Mouse (Mus musculus): ENCODE results near the gene Acadvl.
A peak's percentile ranks its signal among the peaks of the same experiment; 100 is the strongest.

Gene Acadvl

GRCm38 (mm10) chr11:70014880-70015558 is at the start of gene Acadvl:
Gene Acadvl (minus strand): TSS chr11:70015411.
- DNase-seq = peak; percentile 92

DNA sequence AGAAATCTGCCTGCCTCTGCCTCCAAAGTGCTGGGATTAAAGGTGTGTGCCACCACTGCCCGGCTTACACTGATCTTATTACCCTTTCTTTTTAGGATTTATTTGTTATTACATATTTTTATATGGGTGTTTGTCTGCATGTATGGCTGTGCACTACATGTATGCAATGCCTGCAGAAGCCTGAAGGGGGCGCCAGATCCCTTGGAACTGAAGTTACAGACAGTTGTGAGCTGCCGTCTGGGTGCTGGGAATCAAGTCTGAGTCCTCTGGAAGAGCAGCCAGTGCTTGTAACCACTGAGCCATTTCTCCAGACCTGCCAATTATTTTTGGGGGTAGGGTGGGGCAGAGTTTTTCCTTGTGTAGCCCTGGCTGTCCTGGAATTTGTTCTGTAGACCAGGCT is 47.8 kb upstream of the Acadvl start:
- no peak for DNase-seq

- DNase-seq = no peak
These were observed 44.7 kb upstream of the Acadvl start for GRCm38 (mm10) chr11:70059930-70060329.

DNA sequence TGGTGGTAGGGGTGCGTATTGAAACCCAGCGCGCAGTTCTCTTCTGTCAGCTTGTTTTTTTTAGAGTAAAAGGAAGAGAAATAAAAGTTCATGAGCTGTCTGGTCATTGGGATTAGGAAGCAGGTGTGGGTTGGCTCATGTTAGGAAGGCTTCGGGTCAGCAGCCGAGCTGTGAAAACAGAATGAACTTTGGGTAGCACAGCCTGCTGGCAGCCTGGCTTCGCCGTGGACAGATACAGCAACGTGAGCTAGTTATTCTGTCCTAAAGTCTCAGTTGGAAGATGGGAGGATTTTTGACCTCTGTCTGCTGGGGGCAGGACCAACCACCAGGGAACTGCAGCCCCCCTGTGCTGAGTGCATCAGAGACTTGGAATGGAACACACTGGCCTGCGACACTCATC is 42.6 kb upstream of the Acadvl start:
- peak; percentile 77 for DNase-seq

GRCm38 (mm10) chr11:70055618-70056214 is 40.5 kb upstream of the Acadvl start:
- peak; percentile 40 for DNase-seq

DNA sequence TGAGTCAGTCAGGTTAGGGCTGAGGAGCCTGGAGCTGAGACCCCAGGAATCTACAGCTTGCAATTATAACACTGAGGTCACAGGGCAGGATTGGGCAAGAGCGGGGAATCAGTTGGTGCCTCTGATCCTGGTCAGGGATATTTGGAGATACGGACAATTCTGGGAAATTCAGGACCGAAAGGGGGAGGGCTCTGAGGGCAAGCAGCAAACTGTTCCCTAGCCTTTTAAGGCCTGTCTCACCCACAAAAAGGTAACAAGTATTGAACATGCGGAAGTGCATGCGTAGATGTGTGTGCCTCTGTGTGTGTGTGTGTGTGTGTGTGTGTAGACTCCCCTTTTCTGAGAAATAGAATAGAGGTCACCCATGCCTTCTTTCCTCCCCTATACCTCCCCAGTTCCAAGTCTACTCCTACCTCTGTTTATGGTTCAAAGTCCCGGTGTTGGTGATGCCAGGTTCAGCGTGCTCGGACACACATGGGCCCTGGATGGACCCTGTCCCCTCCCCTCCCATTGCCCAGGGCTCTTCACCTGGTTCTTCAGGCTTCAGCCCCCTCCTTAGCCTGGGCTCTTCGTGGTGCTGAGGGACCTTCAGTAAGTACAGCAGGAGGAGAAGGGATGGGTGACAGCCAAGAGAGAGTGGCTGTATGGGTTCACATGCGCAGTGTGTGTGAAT is 38.8 kb upstream of the Acadvl start, which contains the start of gene Asgr1:
Gene Asgr1 (plus strand): TSS at position 188 of the 673 bp plus-strand sequence.
- peak; percentile 30 for DNase-seq

- no peak for DNase-seq
These were observed 37.9 kb upstream of the Acadvl start for GRCm38 (mm10) chr11:70053156-70053555.

- DNase-seq = no peak
These were observed 34.6 kb upstream of the Acadvl start for GRCm38 (mm10) chr11:70049816-70050215.

DNA sequence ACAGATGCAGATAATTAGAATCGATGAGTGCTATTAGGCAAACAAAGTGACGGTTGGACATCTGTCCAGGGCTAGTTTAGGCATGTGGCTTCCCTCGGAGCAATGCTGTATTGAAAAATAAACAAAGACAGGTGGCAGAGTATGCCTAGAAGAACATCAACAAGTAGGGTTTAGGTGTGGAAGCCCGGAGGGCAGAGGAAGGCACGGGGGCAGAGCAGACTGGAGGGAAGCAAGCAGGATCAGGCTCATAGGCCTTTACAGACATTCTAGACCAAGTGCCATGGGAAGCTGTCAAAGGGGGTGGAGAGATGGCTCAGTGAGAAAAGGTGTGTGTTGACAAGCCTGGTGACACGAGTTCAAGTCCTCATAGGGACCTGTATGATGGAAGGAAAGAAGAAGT is 34.2 kb upstream of the Acadvl start:
- DNase-seq = no peak

GRCm38 (mm10) chr11:70045435-70045834 is 30.2 kb upstream of the Acadvl start:
- DNase-seq = no peak

GRCm38 (mm10) chr11:70043665-70044064 is 28.5 kb upstream of the Acadvl start:
- DNase-seq = no peak

DNA sequence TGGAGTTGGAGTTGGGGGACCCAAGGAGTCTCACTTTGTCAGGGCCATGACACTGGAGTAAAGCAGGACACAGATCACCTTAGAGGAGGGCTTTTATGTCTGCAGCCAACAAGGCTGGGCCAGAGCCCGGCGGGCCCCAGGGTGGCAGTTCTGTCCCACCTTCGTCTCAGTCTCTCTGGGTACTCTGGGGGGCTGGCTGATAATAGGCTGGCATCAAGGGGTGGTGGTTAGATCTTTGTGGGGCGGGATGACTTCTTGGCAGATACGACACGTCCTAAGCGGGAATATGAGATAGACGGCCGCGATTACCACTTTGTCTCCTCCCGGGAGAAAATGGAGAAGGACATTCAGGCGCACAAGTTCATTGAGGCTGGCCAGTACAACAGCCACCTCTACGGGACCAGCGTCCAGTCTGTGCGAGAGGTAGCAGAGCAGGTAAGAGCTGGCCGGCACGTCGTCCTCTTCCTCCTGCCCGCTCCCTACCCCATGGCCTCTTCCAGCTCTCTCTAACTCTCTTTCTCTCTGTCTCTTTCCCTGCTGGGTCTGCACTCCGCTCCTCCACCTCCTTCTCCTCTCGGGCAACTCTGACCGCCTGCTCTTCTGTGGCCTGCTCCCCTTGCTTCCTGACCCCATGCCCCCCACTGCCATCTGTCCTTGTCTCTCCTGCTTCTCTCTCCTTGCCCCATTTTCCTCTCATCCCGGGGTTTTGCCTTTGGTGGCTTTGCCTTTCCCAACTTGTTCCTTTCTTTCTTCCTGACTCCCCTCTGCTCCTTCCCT is 27.3 kb upstream of the Acadvl start:
- no peak for DNase-seq

DNA sequence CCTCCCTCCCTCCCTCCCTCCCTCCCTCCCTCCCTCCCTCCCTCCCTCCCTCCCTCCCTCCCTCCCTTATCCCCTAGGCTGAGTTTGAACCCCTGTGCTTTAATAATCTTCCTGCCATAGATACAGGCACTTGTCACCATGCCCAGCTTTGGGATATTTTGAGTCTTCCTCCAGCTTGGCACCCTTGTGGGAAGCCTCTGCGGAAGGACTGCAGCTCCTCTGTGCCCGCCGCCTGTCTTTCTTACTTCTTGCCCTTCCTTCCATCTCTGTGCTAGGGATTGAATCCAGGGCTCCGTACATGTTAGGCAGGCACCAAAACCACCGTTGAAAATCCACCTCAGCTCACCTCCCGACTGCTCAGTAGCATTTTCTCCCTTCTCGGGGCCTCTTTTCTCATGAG is 25.0 kb upstream of the Acadvl start:
- no peak for DNase-seq

DNA sequence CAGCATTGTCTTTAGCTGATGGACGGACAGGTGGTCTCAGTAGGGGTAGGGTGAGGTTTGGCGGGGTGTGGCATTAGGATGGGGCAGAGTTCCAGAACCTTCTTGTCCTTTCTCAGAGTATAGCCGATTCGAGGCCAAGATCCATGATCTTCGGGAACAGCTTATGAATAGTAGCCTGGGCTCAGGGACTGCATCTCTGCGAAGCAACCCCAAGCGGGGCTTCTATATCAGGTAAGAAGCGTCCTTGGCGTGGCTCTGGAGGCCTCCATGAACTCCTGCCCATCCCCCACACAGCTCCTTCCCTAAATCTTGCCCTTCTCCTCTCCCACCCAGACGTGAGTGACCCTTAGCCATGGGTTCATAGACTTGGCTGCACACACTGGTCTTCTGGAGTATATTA is 24.4 kb upstream of the Acadvl start:
- DNase-seq = no peak

DNA sequence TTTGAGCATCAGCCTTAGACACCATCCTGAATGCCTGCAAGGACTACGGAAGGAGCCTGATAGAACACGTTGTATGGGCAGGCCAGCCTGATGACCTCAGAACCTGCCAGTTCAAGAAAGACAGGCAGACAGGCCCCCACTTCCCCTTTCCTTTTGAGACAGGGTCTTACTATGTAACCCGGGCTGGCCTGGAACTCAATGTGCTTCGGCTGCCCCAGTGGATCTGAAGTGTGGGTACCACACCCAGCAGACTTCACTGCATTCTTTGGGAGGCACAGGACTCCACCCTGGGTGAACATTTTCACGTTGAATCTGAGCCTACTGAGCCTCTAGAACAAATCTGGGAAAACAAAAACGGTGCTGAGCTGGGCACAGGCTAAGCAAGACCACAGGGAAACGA is 23.0 kb upstream of the Acadvl start:
- DNase-seq = no peak

DNA sequence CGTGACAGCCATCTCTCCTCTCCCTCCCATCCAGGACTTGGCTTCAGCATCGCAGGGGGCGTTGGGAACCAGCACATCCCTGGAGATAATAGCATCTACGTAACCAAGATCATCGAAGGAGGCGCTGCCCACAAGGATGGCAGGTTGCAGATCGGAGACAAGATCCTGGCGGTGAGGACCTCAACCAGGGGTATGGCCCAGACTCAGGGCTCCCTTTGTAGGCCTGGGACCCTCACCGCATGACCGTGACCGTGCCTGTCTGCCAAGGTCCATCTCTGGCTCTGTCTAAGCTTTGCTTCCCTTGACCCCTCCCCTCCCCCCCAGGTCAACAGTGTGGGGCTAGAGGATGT is 16.1 kb upstream of the Acadvl start:
- no peak for DNase-seq

DNA sequence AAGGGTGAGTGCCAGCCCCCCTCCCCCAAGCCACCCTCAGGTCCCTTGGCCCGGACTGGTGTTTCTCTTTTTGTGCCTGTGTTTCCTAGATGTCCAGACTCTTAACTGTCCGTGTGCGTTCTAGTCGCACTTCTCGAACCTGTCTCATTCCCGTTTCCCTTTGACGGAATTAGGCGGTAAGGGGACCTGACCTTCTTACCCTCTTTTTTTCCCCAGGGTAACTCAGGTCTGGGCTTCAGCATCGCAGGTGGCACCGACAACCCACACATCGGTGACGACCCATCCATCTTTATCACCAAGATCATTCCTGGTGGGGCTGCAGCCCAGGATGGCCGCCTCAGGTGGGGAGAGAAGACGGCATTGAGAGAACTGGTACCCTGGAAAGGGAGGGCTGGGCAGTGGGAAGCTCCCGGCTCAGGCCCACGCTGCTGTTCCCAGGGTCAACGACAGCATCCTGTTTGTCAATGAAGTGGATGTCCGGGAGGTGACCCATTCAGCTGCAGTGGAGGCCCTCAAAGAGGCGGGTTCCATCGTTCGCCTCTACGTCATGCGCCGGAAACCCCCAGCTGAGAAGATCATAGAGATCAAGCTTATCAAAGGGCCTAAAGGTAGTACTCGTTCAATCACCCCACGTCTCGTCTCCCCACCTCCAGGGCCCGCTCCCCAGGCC is 15.6 kb upstream of the Acadvl start:
- no peak for DNase-seq

GRCm38 (mm10) chr11:70029829-70030550 is 14.8 kb upstream of the Acadvl start:
- no peak for DNase-seq

DNA sequence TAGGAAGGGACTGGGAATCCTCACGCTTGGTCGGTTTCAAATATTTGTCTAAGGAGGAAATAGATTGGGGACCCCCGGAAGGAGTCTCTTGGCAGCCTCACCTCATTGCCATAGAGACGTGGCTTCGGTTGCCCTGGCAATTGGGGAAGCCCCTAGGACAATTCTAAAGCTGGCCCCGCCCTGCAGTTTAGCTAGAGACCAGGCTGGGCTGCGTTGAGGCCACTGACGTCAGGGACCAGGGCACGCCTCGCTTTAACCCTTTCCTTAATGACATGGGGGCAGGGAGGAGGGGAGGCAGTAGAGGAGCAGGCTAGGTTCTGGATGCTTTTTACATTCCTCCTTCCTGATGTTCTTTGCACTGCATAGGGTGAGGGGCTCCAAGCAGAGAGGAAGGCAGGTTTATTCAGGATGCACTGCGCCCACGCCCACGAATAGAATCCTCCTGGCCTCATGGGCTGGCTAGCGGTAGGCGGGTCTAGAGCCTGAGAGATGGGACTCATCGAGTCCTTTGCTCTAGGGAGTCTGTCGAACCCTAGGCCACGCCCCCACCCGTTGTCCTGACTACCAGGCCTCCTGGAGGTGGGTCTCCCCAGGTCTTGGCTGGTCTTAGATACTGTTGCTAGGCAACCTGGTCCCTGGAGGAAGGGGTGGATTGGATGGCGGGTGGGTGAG is 14.1 kb upstream of the Acadvl start:
- DNase-seq = no peak

GRCm38 (mm10) chr11:70028401-70029129 is 13.4 kb upstream of the Acadvl start:
- no peak for DNase-seq

DNA sequence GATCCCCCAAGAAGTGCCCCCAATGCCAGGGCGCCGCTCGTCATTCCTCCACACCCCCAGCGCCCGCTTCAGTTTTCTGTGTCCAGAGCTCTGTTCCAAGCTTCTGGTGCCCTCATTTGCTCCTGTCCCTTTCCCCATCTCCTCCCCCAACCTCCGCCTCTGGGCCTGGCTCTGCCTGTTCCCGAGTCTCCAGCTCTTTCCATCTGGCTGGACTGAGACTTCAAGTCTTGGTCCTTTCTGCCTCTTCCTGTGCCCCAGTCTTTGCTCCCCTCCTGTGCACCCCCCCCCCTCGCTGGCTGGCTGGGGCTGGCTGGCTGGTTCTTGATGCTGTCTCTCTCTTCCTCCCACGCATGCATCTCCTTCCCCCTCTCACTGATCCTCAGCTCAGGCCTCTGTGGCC is 12.2 kb upstream of the Acadvl start:
- no peak for DNase-seq

Data from kidney, adult 11 months (tissue).